Mouse (Mus musculus) layer of hippocampus, adult 18-20 months (tissue): ENCODE measurements around the gene Gm43738. TPM values are rescaled to one million over a fixed set of nuclear protein-coding genes. Genes with fewer than 3 reads are reported as not detected.
A peak's percentile ranks its signal among the peaks of the same experiment; 100 is the strongest.
"Not testable (repeated sequence)": the region's sequence is repeated elsewhere in the genome, so short reads cannot be mapped to it uniquely, and the experiment has no call there.

Experiments
- DNase-seq, 2 experiments: peaks; one replicate each; pipeline ENCODE4 v3.0.0; 2022; ENCODE audit warnings: low spot score in 2 of 2
- total RNA-seq, 2 experiments: library from RNA; stranded (reverse); gene quantifications; 2 replicates each; pipeline ENCODE4 v1.2.3; 2021

The Gm43738 gene
- total RNA-seq, 2 experiments from 2014 or later = not detected

GRCm38 (mm10) chr3:89102495-89103290 lies 1.8 kb upstream of the Gm43738 start:
- no peak for DNase-seq

- DNase-seq = peak; percentile 97 to 99
These were observed 1.1 kb upstream of the Gm43738 start, which contains the start of gene Fdps for GRCm38 (mm10) chr3:89101812-89102494. TSS of gene Fdps (minus strand) at chr3:89101959.

GRCm38 (mm10) chr3:89101459-89101811 lies 536 bp upstream of the Gm43738 start:
- DNase-seq = no peak

- DNase-seq = no peak
These were observed 6.9 kb downstream of the Gm43738 start for GRCm38 (mm10) chr3:89094021-89094420.

GRCm38 (mm10) chr3:89093175-89093574 lies 7.7 kb downstream of the Gm43738 start, which contains the start of gene Rusc1:
TSS of gene Rusc1 (minus strand) at chr3:89093311.
- DNase-seq = peak; percentile 93 to 96

GRCm38 (mm10) chr3:89092509-89093090 lies 8.3 kb downstream of the Gm43738 start:
- DNase-seq = no peak

GRCm38 (mm10) chr3:89091811-89092508 lies 8.9 kb downstream of the Gm43738 start:
- no peak for DNase-seq

- DNase-seq = peak; percentile 81 to 83
These were observed 9.9 kb downstream of the Gm43738 start for GRCm38 (mm10) chr3:89090694-89091655.

GRCm38 (mm10) chr3:89089882-89090591 lies 10.9 kb downstream of the Gm43738 start:
- DNase-seq = peak; percentile 85 to 93

- DNase-seq = no peak
These were observed 11.9 kb downstream of the Gm43738 start for GRCm38 (mm10) chr3:89088974-89089373.

- DNase-seq = peak in 1 of 2 experiments; percentile 83
These were observed 13.4 kb downstream of the Gm43738 start for GRCm38 (mm10) chr3:89087338-89088110.

- DNase-seq = no peak
These were observed 16.2 kb downstream of the Gm43738 start for GRCm38 (mm10) chr3:89084654-89085190.

- no peak for DNase-seq
These were observed 16.8 kb downstream of the Gm43738 start for GRCm38 (mm10) chr3:89084133-89084532.

- DNase-seq = not testable (repeated sequence)
These were observed 18.6 kb downstream of the Gm43738 start for GRCm38 (mm10) chr3:89082287-89082686.

- no peak for DNase-seq
These were observed 23.5 kb downstream of the Gm43738 start for GRCm38 (mm10) chr3:89077383-89077782.

- DNase-seq = no peak
These were observed 33.6 kb downstream of the Gm43738 start for GRCm38 (mm10) chr3:89067265-89067664.

- no peak for DNase-seq
These were observed 39.2 kb downstream of the Gm43738 start for GRCm38 (mm10) chr3:89061696-89062095.

- peak in 1 of 2 experiments; percentile 36 for DNase-seq
These were observed 42.1 kb downstream of the Gm43738 start for GRCm38 (mm10) chr3:89058783-89059182.
